Mouse (Mus musculus) forebrain, embryonic 10.5 days (tissue): ENCODE results near the gene Irgc1. TPM values are rescaled to one million over a fixed set of nuclear protein-coding genes. Genes with fewer than 3 reads are reported as not detected.
"Not testable (repeated sequence)": the region's sequence is repeated elsewhere in the genome, so short reads cannot be mapped to it uniquely, and the experiment has no call there.

Experiments used
- DNase-seq: peaks from one replicate; pipeline ENCODE4 v3.0.0-alpha.2; 2017; ENCODE audit warnings: low spot score; ENCODE audit errors: extremely low spot score
- H3K27ac ChIP-seq: fragments of 300-500 bp; sonication (generic); 2 replicates; pipeline ENCODE4 v1.5.1; 2016; ENCODE audit warnings: mild to moderate bottlenecking
- H3K27me3 ChIP-seq: fragments of 300-500 bp; sonication (generic); 2 replicates; pipeline ENCODE4 v1.6.1; 2016; ENCODE audit warnings: mild to moderate bottlenecking; ENCODE audit not compliant: poor library complexity, severe bottlenecking
- H3K36me3 ChIP-seq: fragments of 300-500 bp; sonication (generic); replicated peaks from 2 replicates; pipeline ENCODE4 v1.6.1; 2016; ENCODE audit warnings: mild to moderate bottlenecking, moderate library complexity
- H3K4me1 ChIP-seq: fragments of 300-500 bp; sonication (generic); 2 replicates; pipeline ENCODE4 v1.6.1; 2016
- H3K4me3 ChIP-seq: fragments of 300-500 bp; sonication (generic); 2 replicates; pipeline ENCODE4 v1.5.1; 2016; ENCODE audit warnings: mild to moderate bottlenecking, moderate library complexity
- H3K9me3 ChIP-seq: fragments of 300-500 bp; sonication (generic); 2 replicates; pipeline ENCODE4 v1.6.1; 2016; ENCODE audit warnings: mild to moderate bottlenecking, moderate library complexity
- WGBS: fragments of 180-500 bp; shearing (Covaris S2); methylation state at CpG from one replicate; pipeline ENCODE4 v1.1.7; 2016; 5-methylcytosine and 5-hydroxymethylcytosine counted together
- polyA plus RNA-seq: library from polyadenylated mRNA; unstranded; fragments of >200 nt; fragmentation: Nextera tagmentation; extraction: Ambion mirVana; gene quantifications from 2 replicates; pipeline ENCODE4 v1.2.1, GENCODE M21; 2016

The Irgc1 gene
- polyA plus RNA-seq: not detected in 2 replicates

GRCm38 (mm10) chr7:24451855-24452311 is at the start of gene Irgc1:
Gene Irgc1 (minus strand): TSS chr7:24452297.
- Histone ChIP-seq H3K27me3 (no peaks in the 10 kb centered on the region), H3K4me1 (no peaks in the 10 kb centered on the region), H3K36me3 (no peaks in the 10 kb centered on the region), H3K9me3 (0 out of 2 replicates have a peak, but pooled peaks cover 3% of the 10 kb centered on the region), H3K4me3 (no peak within 1 kb of the TSS), H3K27ac (no peak within 1 kb of the TSS)
- no peak for DNase-seq
- 87% methylated on average over 9 of the region's 9 CpGs for WGBS

- Histone ChIP-seq H3K36me3 (peaks cover 39% of the 10 kb centered on the region), H3K27me3 (peaks cover 68% of the 10 kb centered on the region)
- WGBS: 46% methylated on average over 21 of the region's 21 CpGs
These were observed 49.4 kb upstream of the Irgc1 start for GRCm38 (mm10) chr7:24501492-24501891.

GRCm38 (mm10) chr7:24500929-24501328 is 48.8 kb upstream of the Irgc1 start:
- H3K27me3 ChIP-seq: peaks cover 68% of the 10 kb centered on the region
- 33% methylated on average over 7 of the region's 7 CpGs for WGBS
- H3K36me3 ChIP-seq: peaks cover 39% of the 10 kb centered on the region

More at GRCm38 (mm10) chr7:24501492-24501891, 49.4 kb upstream of the Irgc1 start:
- Histone ChIP-seq H3K9me3 (peaks cover 11% of the 10 kb centered on the region), H3K27ac (no peak overlapping the region), H3K4me3 (no peak overlapping the region), H3K4me1 (peaks cover 44% of the 10 kb centered on the region)
- no peak for DNase-seq

GRCm38 (mm10) chr7:24499856-24500577 is 47.9 kb upstream of the Irgc1 start:
- Histone ChIP-seq H3K27ac (0 out of 2 replicates have a peak overlapping the region, but pooled peaks have one; percentile 31), H3K27me3 (peaks cover 68% of the 10 kb centered on the region), H3K36me3 (peaks cover 40% of the 10 kb centered on the region), H3K9me3 (peaks cover 11% of the 10 kb centered on the region), H3K4me3 (peak overlapping the region; percentile 46), H3K4me1 (peaks cover 29% of the 10 kb centered on the region)
- DNase-seq: no peak
- 13% methylated on average over 43 of the region's 43 CpGs for WGBS

More at GRCm38 (mm10) chr7:24500929-24501328, 48.8 kb upstream of the Irgc1 start:
- Histone ChIP-seq H3K4me3 (no peak overlapping the region), H3K4me1 (peaks cover 38% of the 10 kb centered on the region), H3K9me3 (peaks cover 11% of the 10 kb centered on the region), H3K27ac (no peak overlapping the region)
- DNase-seq: no peak

- 87% methylated on average over 8 of the region's 8 CpGs for WGBS
- H3K4me3 ChIP-seq: no peak overlapping the region
- H3K4me1 ChIP-seq: peaks cover 30% of the 10 kb centered on the region
- H3K36me3 ChIP-seq: peaks cover 20% of the 10 kb centered on the region
- H3K27me3 ChIP-seq: peaks cover 27% of the 10 kb centered on the region
- no peak overlapping the region for H3K27ac ChIP-seq
- DNase-seq: no peak
- no peaks in the 10 kb centered on the region for H3K9me3 ChIP-seq
These were observed 36.2 kb upstream of the Irgc1 start for GRCm38 (mm10) chr7:24488303-24488702.

GRCm38 (mm10) chr7:24487403-24487802 is 35.3 kb upstream of the Irgc1 start:
- H3K36me3 ChIP-seq: peaks cover 19% of the 10 kb centered on the region
- WGBS: 49% methylated on average over 3 of the region's 3 CpGs
- peaks cover 36% of the 10 kb centered on the region for H3K27me3 ChIP-seq
- H3K4me3 ChIP-seq: peak overlapping the region; percentile 13; the same call in 1 of the 2 replicates
- no peak for DNase-seq
- H3K27ac ChIP-seq: peak overlapping the region; percentile 83
- H3K9me3 ChIP-seq: no peaks in the 10 kb centered on the region
- peaks cover 39% of the 10 kb centered on the region for H3K4me1 ChIP-seq

- no peak for DNase-seq
- Histone ChIP-seq H3K27ac (peak overlapping the region; percentile 83), H3K4me1 (peaks cover 44% of the 10 kb centered on the region), H3K9me3 (no peaks in the 10 kb centered on the region), H3K36me3 (peaks cover 12% of the 10 kb centered on the region), H3K4me3 (peak overlapping the region; percentile 20; the same call in 1 of the 2 replicates), H3K27me3 (peaks cover 42% of the 10 kb centered on the region)
- 49% methylated on average over 9 of the region's 9 CpGs for WGBS
These were observed 34.6 kb upstream of the Irgc1 start for GRCm38 (mm10) chr7:24486654-24487130.

- peaks cover 8% of the 10 kb centered on the region for H3K36me3 ChIP-seq
- H3K27me3 ChIP-seq: peaks cover 54% of the 10 kb centered on the region
- WGBS: 75% methylated on average over 9 of the region's 9 CpGs
- peak overlapping the region; percentile 83; the same call in 1 of the 2 replicates for H3K27ac ChIP-seq
- no peak for DNase-seq
- H3K9me3 ChIP-seq: no peaks in the 10 kb centered on the region
- peaks cover 56% of the 10 kb centered on the region for H3K4me1 ChIP-seq
- no peak overlapping the region for H3K4me3 ChIP-seq
These were observed 33.4 kb upstream of the Irgc1 start for GRCm38 (mm10) chr7:24485481-24485880.

- H3K9me3 ChIP-seq, DNase-seq, H3K27ac ChIP-seq, H3K36me3 ChIP-seq: not testable (repeated sequence)
- whole genome bisulfite sequencing: 57% methylated on average over 6 of the region's 6 CpGs
- H3K4me1 ChIP-seq: peaks cover 67% of the 10 kb centered on the region
- H3K4me3 ChIP-seq: peak overlapping the region; percentile 81; the same call in 1 of the 2 replicates
- H3K27me3 ChIP-seq: peaks cover 76% of the 10 kb centered on the region
These were observed 31.2 kb upstream of the Irgc1 start for GRCm38 (mm10) chr7:24483291-24483690.

GRCm38 (mm10) chr7:24482208-24483020 is 30.3 kb upstream of the Irgc1 start:
- peak overlapping the region; percentile 81 for H3K4me3 ChIP-seq
- 4% methylated on average over 18 of the region's 38 CpGs for WGBS
- peaks cover 3% of the 10 kb centered on the region; the same call in 1 of the 2 replicates for H3K9me3 ChIP-seq
- peak overlapping the region; percentile 92 for H3K27ac ChIP-seq
- H3K4me1 ChIP-seq: peaks cover 63% of the 10 kb centered on the region
- DNase-seq: no peak
- no peaks in the 10 kb centered on the region for H3K36me3 ChIP-seq
- H3K27me3 ChIP-seq: peaks cover 81% of the 10 kb centered on the region

- peaks cover 81% of the 10 kb centered on the region for H3K27me3 ChIP-seq
- H3K4me3 ChIP-seq: peak within 1 kb of the TSS; percentile 81
- DNase-seq: peak; percentile 88
- no peaks in the 10 kb centered on the region for H3K36me3 ChIP-seq
- H3K9me3 ChIP-seq: peaks cover 3% of the 10 kb centered on the region; the same call in 1 of the 2 replicates
- peak within 1 kb of the TSS; percentile 92 for H3K27ac ChIP-seq
- WGBS: under 1% methylated on average over 82 of the region's 83 CpGs
- H3K4me1 ChIP-seq: peaks cover 56% of the 10 kb centered on the region
These were observed 29.5 kb upstream of the Irgc1 start, which contains the start of gene Cadm4 for GRCm38 (mm10) chr7:24481474-24482207. Gene Cadm4 (plus strand): TSS chr7:24482023.

- peaks cover 3% of the 10 kb centered on the region; the same call in 1 of the 2 replicates for H3K9me3 ChIP-seq
- no peak for DNase-seq
- peaks cover 80% of the 10 kb centered on the region for H3K27me3 ChIP-seq
- peak overlapping the region; percentile 92 for H3K27ac ChIP-seq
- no peaks in the 10 kb centered on the region for H3K36me3 ChIP-seq
- H3K4me1 ChIP-seq: peaks cover 50% of the 10 kb centered on the region
- 11% methylated on average over 14 of the region's 14 CpGs for WGBS
- H3K4me3 ChIP-seq: peak overlapping the region; percentile 81
These were observed 28.9 kb upstream of the Irgc1 start for GRCm38 (mm10) chr7:24480986-24481473.
